Mouse (Mus musculus): ENCODE data around the gene Alas2.
A peak's percentile ranks its signal among the peaks of the same experiment; 100 is the strongest.

GRCm38 (mm10) chrX:150588023-150588764, 41.0 kb downstream of the Alas2 start, which contains the start of gene Pfkfb1:
- TF ChIP-seq POLR2A (IDR thresholded peaks at IDR 0.05; ENCODE audit: control insufficient read depth, low read depth, low read length) (peak; percentile 23; the same call in 1 of the 2 replicates), CTCF (IDR thresholded peaks at IDR 0.05; ENCODE audit: control insufficient read depth, insufficient read depth, insufficient replicate concordance, low read depth, low read length) (peak; percentile 5; the same call in 1 of the 2 replicates)

All from testis, adult 2 months (tissue).